Mouse (Mus musculus): Measurements from ENCODE around the gene Nckap5. TPM values are rescaled to one million over a fixed set of nuclear protein-coding genes. Genes with fewer than 3 reads are reported as not detected.

Gene Nckap5
- polyA plus RNA-seq, 1 experiment from 2014 or later, result 35.6 TPM

DNA sequence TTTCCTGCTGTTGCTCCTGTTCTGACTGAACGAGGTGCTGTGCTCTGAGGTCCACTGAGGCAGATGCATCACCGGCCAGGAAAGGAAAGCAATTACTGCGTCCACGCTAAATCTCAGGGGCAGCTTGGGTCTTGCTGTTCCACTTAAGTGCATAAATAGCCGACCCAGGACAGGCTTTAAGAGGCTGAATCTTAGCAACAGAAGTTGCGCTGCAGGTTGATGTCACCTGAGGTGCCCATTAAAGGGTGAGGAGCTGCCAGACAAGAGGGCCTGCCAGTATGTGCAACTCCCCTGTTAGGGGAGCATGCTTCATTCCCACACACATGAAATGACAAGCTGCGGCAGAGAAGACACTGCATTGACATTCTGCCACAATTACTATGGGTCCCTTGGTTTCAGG, 282.6 kb downstream of the Nckap5 start:
- DNase-seq (ENCODE audit: low spot score), result no peak
- no peaks in the 10 kb centered on the region for H3K27me3 ChIP-seq (ENCODE audit: low read depth, poor library complexity, severe bottlenecking)
- H3K27ac ChIP-seq (replicated peaks), result no peak overlapping the region
- H3K9me3 ChIP-seq (replicated peaks), result no peaks in the 10 kb centered on the region
- 0 out of 2 replicates have a peak, but pooled peaks cover 4% of the 10 kb centered on the region for H3K4me1 ChIP-seq
- 90% methylated on average over 7 of the region's 7 CpGs for WGBS
- H3K4me3 ChIP-seq, result no peak overlapping the region
- H3K36me3 ChIP-seq, result no peaks in the 10 kb centered on the region

DNA sequence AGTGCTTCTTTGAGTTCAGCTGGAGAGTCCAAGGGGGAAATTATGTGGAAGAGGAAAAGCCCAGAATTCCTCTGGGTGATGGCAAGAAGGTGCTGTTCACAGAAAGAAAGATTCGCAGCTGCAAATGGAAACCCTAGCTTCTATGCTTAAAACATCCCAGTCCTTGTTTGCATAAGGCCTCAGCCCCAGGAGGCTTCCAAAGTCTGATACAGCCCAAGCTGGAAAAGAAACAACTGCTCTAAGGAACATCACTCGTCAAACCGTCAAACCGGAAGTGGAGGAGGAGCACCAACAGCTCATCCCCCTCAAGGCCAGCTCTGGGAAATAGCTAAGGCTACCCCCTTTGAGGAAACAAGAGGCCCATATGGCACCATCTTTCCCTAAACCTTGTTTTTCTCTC, 286.1 kb downstream of the Nckap5 start:
- 0 out of 2 replicates have a peak, but pooled peaks cover 4% of the 10 kb centered on the region for H3K4me1 ChIP-seq
- no peak overlapping the region for H3K27ac ChIP-seq (replicated peaks)
- WGBS, result 70% methylated on average over 4 of the region's 4 CpGs
- no peak for DNase-seq (ENCODE audit: low spot score)
- no peaks in the 10 kb centered on the region for H3K9me3 ChIP-seq (replicated peaks)
- no peaks in the 10 kb centered on the region for H3K36me3 ChIP-seq
- H3K27me3 ChIP-seq (ENCODE audit: low read depth, poor library complexity, severe bottlenecking), result no peaks in the 10 kb centered on the region
- H3K4me3 ChIP-seq, result no peak overlapping the region

DNA sequence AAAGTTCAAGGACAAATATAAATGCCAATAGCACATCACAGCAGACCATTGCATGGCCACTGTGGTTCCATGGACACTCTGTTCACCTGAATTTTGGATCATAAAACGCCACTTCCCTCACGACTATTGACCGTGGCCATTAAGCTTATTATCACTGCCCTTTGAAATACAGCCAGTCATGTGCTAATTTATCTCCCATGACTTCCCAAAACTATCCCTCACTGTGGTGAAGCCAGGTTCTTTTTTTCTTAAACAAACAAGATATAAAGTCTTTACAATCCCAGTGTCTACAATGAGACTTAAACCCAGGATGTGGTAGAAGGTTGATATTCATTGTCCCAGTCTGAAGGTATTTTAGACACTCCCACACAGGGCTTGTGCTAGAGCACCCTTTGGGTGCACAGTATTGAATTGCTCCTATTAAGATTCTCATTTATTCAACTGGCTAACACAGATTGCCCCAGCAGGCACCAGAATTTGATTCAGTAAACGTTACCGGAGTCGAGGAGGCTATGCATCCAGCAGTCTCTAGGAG, 293.3 kb downstream of the Nckap5 start:
- H3K36me3 ChIP-seq, result no peaks in the 10 kb centered on the region
- peaks cover 8% of the 10 kb centered on the region; the same call in 1 of the 2 replicates for H3K4me1 ChIP-seq
- 90% methylated on average over 6 of the region's 6 CpGs for WGBS
- H3K27ac ChIP-seq (replicated peaks), result no peak overlapping the region
- no peaks in the 10 kb centered on the region for H3K27me3 ChIP-seq (ENCODE audit: low read depth, poor library complexity, severe bottlenecking)
- H3K4me3 ChIP-seq, result no peak overlapping the region
- DNase-seq (ENCODE audit: low spot score), result no peak
- H3K9me3 ChIP-seq (replicated peaks), result no peaks in the 10 kb centered on the region

DNA sequence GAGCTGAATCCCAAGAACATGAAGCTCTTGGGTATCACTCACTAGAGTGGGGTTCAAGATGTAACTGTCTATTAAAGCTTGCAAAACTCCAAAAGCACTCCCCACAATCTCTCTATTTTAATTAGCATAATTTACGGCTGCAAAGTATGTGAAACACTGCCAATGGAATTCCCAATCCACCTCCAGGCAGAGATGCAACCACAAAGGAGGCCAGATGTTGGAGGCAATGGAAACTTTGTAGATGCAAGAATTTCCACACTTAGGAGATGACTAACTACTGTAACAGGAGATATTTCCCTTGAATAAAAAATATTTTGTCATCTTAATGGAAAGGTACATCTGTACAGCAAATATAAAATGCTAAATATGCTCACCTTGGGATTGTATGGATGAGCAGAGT, 295.1 kb downstream of the Nckap5 start:
- Histone ChIP-seq H3K27me3 (ENCODE audit: low read depth, poor library complexity, severe bottlenecking) (no peaks in the 10 kb centered on the region), H3K27ac (replicated peaks) (no peak overlapping the region), H3K4me1 (peaks cover 8% of the 10 kb centered on the region; the same call in 1 of the 2 replicates), H3K9me3 (replicated peaks) (no peaks in the 10 kb centered on the region), H3K36me3 (no peaks in the 10 kb centered on the region), H3K4me3 (no peak overlapping the region)
- no peak for DNase-seq (ENCODE audit: low spot score)
- WGBS, result 91% methylated on average over 1 of the region's 1 CpGs

DNA sequence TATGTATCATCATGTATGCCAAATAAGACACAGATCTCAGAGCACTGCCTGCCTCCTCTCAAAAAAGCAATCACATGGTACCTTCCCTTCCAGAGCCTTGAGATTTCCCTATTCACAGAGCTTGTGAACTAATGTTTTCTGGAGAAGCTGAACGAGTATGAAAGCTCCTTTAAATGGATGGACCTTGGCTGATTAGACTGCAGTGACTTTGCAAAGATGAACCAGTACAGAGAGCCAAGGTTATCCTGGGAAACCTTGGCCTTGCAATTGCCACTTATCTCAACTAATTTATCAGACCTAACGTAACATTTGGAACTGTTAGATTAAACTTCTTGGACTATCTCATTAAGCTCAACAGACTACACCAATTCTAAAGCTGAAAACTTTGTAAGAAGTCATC, 296.6 kb downstream of the Nckap5 start:
- Histone ChIP-seq H3K27me3 (ENCODE audit: low read depth, poor library complexity, severe bottlenecking) (no peaks in the 10 kb centered on the region), H3K4me1 (peaks cover 8% of the 10 kb centered on the region; the same call in 1 of the 2 replicates), H3K27ac (replicated peaks) (no peak overlapping the region), H3K36me3 (0 out of 2 replicates have a peak, but pooled peaks cover 2% of the 10 kb centered on the region), H3K9me3 (replicated peaks) (no peaks in the 10 kb centered on the region), H3K4me3 (no peak overlapping the region)
- 82% methylated on average over 2 of the region's 2 CpGs for WGBS
- DNase-seq (ENCODE audit: low spot score), result no peak

DNA sequence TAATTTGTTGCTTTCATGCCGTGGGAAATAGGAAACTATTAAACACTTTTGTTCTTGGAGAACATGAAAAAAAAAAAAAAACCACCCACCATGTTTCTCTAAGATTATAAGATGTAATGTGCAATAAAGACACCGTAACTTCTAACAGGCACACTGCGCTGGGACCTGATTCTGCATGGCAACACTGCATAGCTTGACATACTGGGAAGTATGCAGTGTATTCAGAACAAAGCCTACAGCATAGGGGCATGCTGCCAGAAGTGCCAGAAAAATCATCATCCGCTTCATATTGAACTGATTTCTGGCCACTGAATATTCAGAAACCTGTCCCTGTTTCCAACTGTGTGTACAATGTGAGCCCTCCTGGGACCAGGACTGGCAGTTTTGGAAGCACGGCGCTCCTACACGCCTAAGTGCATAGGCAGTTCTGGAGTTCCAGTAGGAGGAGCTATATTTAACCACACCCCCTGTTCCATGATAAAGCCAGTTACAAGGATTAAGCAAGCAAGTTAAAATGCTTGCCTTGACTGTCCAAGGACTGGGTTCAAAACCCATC, 302.5 kb downstream of the Nckap5 start:
- Histone ChIP-seq H3K27ac (replicated peaks) (no peak overlapping the region), H3K9me3 (replicated peaks) (no peaks in the 10 kb centered on the region), H3K36me3 (0 out of 2 replicates have a peak, but pooled peaks cover 12% of the 10 kb centered on the region), H3K4me3 (no peak overlapping the region), H3K27me3 (ENCODE audit: low read depth, poor library complexity, severe bottlenecking) (no peaks in the 10 kb centered on the region), H3K4me1 (no peaks in the 10 kb centered on the region)
- 95% methylated on average over 7 of the region's 7 CpGs for whole genome bisulfite sequencing
- no peak for DNase-seq (ENCODE audit: low spot score)

DNA sequence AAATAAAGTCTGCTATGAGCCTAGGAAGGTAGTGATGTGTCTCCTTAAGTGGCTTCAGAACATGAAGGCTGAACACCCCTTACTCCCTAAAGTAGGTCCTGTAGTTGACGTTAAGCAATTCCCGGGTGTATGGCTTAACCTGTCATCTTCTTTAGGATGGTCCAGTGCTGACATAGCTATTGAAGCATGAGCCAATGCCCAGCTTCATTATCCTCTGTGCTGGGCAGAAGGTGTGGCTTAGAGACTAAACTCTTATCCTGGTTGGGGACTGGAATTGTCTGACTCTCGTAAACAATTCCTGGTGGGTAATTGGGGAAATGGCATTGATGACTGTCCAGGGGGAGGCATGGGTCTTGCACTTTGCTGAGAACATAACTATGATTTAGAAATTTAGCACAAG, 312.5 kb downstream of the Nckap5 start:
- DNase-seq (ENCODE audit: low spot score), result no peak
- 86% methylated on average over 3 of the region's 3 CpGs for WGBS
- no peaks in the 10 kb centered on the region for H3K36me3 ChIP-seq
- H3K27me3 ChIP-seq (ENCODE audit: low read depth, poor library complexity, severe bottlenecking), result no peaks in the 10 kb centered on the region
- H3K9me3 ChIP-seq (replicated peaks), result no peaks in the 10 kb centered on the region
- no peak overlapping the region for H3K4me3 ChIP-seq
- H3K27ac ChIP-seq (replicated peaks), result no peak overlapping the region
- H3K4me1 ChIP-seq, result no peaks in the 10 kb centered on the region

DNA sequence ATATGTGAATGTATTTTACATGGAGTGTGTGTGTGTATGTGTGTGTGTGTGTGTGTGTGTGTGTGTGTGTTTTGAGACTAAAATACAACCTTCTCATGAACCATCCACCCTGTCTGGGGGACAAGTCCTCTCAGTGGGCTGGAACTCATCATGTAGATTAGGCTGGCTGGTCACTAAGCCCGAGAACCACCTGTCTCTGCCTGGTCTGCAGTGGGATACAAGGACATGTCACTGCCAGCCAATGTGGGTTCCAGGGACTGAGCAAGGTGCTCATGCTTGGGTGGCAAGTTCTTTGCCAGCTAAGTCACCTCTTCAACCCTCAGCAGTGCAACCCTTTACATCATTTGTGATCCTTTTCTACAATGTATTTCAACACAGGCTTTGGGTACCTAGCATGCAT, 313.2 kb downstream of the Nckap5 start:
- DNase-seq (ENCODE audit: low spot score), result no peak
- WGBS, result 96% methylated on average over 1 of the region's 1 CpGs
- H3K27me3 ChIP-seq (ENCODE audit: low read depth, poor library complexity, severe bottlenecking), result no peaks in the 10 kb centered on the region

DNA sequence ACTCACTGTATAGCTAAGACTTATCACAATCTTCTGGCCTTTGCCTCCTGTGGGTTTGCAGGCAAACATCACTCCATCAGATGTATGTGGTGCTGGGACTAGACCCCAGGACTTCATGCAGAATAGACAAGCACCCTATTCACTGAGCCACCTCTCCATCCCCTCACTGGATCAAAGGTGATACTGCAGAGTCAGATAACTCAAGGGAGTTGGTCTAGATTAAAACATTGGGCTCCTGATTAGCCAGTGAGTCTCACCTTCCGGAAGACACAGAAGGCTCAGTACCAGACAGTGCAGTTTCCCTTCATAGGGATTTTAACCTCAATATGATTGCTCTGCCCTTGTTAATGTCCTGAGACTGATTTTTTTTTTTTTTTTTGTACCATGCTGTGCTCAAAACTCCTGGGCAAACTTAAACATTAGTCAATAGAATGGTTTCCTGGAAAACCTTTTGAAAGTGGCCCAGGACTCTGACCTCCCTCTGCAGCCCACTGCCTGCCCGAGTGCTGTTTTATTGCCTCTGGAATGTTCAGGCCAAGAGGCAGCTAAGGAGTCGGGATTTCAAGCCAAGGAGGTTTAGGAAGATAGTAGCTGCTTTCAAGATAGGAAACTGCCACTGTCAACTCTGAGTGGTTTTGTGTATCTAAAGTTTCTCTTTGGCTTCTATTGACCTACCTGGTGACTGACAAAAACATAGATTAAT, 315.4 kb downstream of the Nckap5 start:
- Histone ChIP-seq H3K27ac (replicated peaks) (no peak overlapping the region), H3K36me3 (no peaks in the 10 kb centered on the region), H3K9me3 (replicated peaks) (no peaks in the 10 kb centered on the region), H3K4me3 (no peak overlapping the region), H3K4me1 (no peaks in the 10 kb centered on the region), H3K27me3 (ENCODE audit: low read depth, poor library complexity, severe bottlenecking) (no peaks in the 10 kb centered on the region)
- no peak for DNase-seq (ENCODE audit: low spot score)
- WGBS, result 69% methylated on average over 3 of the region's 3 CpGs

More for the DNA sequence above, 313.2 kb downstream of the Nckap5 start:
- Histone ChIP-seq H3K27ac (replicated peaks) (no peak overlapping the region), H3K36me3 (no peaks in the 10 kb centered on the region), H3K9me3 (replicated peaks) (no peaks in the 10 kb centered on the region), H3K4me1 (no peaks in the 10 kb centered on the region), H3K4me3 (no peak overlapping the region)

DNA sequence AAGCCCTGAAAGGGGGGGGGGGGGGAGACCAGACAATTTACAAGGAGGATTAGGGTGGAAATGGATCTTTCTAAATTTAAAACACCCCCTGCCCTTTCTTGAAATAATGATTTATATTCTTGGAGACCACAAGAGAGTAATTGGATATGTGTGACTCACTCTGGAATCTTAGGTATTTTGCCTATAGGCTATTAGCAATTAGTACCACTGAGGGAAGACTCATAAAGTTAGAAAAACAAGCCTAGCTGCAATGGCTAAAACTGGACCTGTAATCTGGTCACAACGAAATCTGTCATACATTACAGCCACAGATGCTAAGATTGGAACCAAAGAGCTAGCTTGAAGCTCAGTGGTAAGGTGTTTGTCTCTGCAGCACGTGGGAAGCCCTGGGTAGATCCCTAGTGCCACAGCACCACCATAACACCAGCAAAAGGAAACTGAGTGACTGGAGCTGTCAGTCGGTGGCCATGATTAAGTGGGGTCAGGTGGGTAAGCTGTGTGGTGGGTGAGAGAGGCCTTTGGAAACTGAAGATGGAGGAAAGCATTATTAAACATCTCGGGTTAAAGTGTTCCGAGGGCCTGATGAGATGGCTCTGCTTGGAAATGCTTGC, 318.7 kb downstream of the Nckap5 start:
- H3K9me3 ChIP-seq (replicated peaks), result no peaks in the 10 kb centered on the region
- no peaks in the 10 kb centered on the region for H3K27me3 ChIP-seq (ENCODE audit: low read depth, poor library complexity, severe bottlenecking)
- H3K27ac ChIP-seq (replicated peaks), result no peak overlapping the region
- 84% methylated on average over 5 of the region's 5 CpGs for WGBS
- DNase-seq (ENCODE audit: low spot score), result no peak
- no peak overlapping the region for H3K4me3 ChIP-seq
- no peaks in the 10 kb centered on the region for H3K36me3 ChIP-seq
- H3K4me1 ChIP-seq, result no peaks in the 10 kb centered on the region

DNA sequence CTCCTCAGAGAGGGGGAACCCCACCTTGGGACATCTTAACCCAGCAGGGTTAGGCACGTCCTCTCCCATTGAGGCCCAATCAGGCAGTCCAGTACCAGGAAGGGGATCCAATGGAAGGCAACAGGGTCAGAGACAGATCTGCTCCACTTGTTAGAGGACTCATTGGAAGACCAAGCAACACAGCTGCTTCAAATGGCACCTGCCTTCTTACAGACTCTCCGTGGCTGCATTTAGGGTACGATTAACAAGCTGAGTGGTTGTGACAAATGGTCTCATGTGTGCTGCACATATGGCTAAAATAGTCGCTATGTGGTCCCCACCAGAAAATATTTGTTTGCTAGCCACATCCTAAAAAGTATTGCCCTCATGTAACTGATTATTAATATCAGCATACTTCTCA, 325.9 kb downstream of the Nckap5 start:
- Histone ChIP-seq H3K27ac (replicated peaks) (no peak overlapping the region), H3K36me3 (no peaks in the 10 kb centered on the region), H3K4me1 (no peaks in the 10 kb centered on the region), H3K4me3 (no peak overlapping the region), H3K27me3 (ENCODE audit: low read depth, poor library complexity, severe bottlenecking) (no peaks in the 10 kb centered on the region), H3K9me3 (replicated peaks) (no peaks in the 10 kb centered on the region)
- 84% methylated on average over 4 of the region's 4 CpGs for WGBS
- DNase-seq (ENCODE audit: low spot score), result no peak

DNA sequence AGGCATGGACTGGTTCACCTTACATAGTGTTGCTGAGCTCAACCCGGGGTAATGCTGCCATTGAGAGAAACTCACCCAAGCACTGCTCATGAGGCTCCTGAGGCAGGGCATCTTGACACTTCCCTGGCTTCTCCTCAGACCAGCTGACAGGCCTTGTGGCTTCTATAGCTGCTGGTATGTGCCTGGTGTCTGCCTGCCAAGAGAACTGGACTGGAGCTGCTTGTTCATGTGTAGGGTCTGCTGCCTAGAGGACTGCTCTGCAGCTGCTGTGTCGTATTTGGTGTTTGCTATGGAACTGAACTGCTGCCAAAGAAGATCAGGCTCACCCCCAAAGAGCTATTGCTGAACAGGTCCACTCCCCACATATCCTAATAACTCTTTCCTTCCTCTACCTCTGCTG, 327.9 kb downstream of the Nckap5 start:
- H3K4me3 ChIP-seq, result no peak overlapping the region
- no peak for DNase-seq (ENCODE audit: low spot score)
- H3K36me3 ChIP-seq, result no peaks in the 10 kb centered on the region
- WGBS, result 82% methylated on average over 2 of the region's 2 CpGs
- no peak overlapping the region for H3K27ac ChIP-seq (replicated peaks)
- no peaks in the 10 kb centered on the region for H3K9me3 ChIP-seq (replicated peaks)
- no peaks in the 10 kb centered on the region for H3K4me1 ChIP-seq
- no peaks in the 10 kb centered on the region for H3K27me3 ChIP-seq (ENCODE audit: low read depth, poor library complexity, severe bottlenecking)

DNA sequence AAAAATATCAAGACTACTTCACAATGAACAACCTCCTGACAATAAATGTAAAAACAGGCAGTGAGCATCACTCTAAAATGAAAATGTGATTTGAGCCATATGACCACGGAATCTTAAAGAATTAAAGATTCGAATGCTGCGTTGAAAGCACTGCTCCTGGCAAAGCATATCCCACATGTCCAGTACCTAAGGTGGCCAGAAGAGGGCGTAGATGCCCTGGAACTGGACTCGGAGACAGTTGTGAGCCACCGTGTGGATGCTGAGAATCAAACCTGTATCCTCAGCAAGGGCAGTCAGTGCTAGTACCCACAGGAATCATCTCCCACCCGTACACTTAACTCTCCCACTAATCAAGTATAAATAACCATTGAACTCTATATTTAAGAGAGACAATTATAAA, 333.9 kb downstream of the Nckap5 start:
- Histone ChIP-seq H3K4me3 (no peak overlapping the region), H3K4me1 (peaks cover 22% of the 10 kb centered on the region), H3K27me3 (ENCODE audit: low read depth, poor library complexity, severe bottlenecking) (no peaks in the 10 kb centered on the region; the same call in 1 of the 2 replicates), H3K9me3 (replicated peaks) (no peaks in the 10 kb centered on the region), H3K36me3 (no peaks in the 10 kb centered on the region), H3K27ac (replicated peaks) (no peak overlapping the region)
- no peak for DNase-seq (ENCODE audit: low spot score)
- WGBS, result 76% methylated on average over 7 of the region's 7 CpGs

Data from midbrain, embryonic 10.5 days (tissue).